Mouse (Mus musculus) midbrain, embryonic 16.5 days (tissue): Measurements from ENCODE around the gene Catsper4. TPM values are rescaled to one million over a fixed set of nuclear protein-coding genes. Genes with fewer than 3 reads are reported as not detected.

ENCODE experiments used
- ATAC-seq: fragments of 200-750 bp; cut with Nextera tagmentation; 2 replicates; pipeline ENCODE4 v1.8.0; 2017; ENCODE audit warnings: moderate TSS enrichment
- H3K27ac ChIP-seq: fragments of 300-500 bp; sonication (generic); 2 replicates; pipeline ENCODE4 v1.5.1; 2014; ENCODE audit warnings: mild to moderate bottlenecking, low read length, mixed read lengths
- H3K27me3 ChIP-seq: fragments of 300-500 bp; sonication (generic); 2 replicates; pipeline ENCODE4 v1.6.1; 2014; ENCODE audit warnings: low read depth, low read length, mixed read lengths; ENCODE audit not compliant: control insufficient read depth, insufficient read depth
- H3K36me3 ChIP-seq: fragments of 300-500 bp; sonication (generic); 2 replicates; pipeline ENCODE4 v1.6.1; 2014; ENCODE audit warnings: mild to moderate bottlenecking, low read length, moderate library complexity, mixed read lengths; ENCODE audit not compliant: control insufficient read depth, insufficient read depth
- H3K4me1 ChIP-seq: fragments of 300-500 bp; sonication (generic); 2 replicates; pipeline ENCODE4 v1.6.1; 2014; ENCODE audit warnings: mild to moderate bottlenecking, low read length, mixed read lengths; ENCODE audit not compliant: control insufficient read depth, insufficient read depth
- H3K4me2 ChIP-seq: fragments of 300-500 bp; sonication (generic); 2 replicates; pipeline ENCODE4 v1.6.1; 2014; ENCODE audit warnings: mild to moderate bottlenecking, low read length, mixed read lengths
- H3K4me3 ChIP-seq: fragments of 300-500 bp; sonication (generic); 2 replicates; pipeline ENCODE4 v1.5.1; 2014; ENCODE audit warnings: low read depth, mild to moderate bottlenecking, low read length, moderate library complexity, mixed read lengths
- H3K9ac ChIP-seq: fragments of 300-500 bp; sonication (generic); 2 replicates; pipeline ENCODE4 v1.6.1; 2014; ENCODE audit warnings: low read depth, low read length, mixed read lengths
- H3K9me3 ChIP-seq: fragments of 300-500 bp; sonication (generic); replicated peaks from 2 replicates; pipeline ENCODE4 v1.6.1; 2014; ENCODE audit warnings: mild to moderate bottlenecking, low read length, mixed read lengths; ENCODE audit not compliant: control insufficient read depth, poor library complexity, severe bottlenecking
- WGBS: fragments of 180-500 bp; shearing (Covaris S2); extraction: QIAGEN DNeasy Blood & Tissue Kit; methylation state at CpG from one replicate; pipeline ENCODE4 v1.1.7; 2014; 5-methylcytosine and 5-hydroxymethylcytosine counted together
- polyA plus RNA-seq: library from polyadenylated mRNA; unstranded; fragments of >200 nt; fragmentation: Nextera tagmentation; extraction: Ambion mirVana; gene quantifications from 2 replicates; pipeline ENCODE4 v1.2.1, GENCODE M21; 2015

Gene Catsper4
- polyA plus RNA-seq, 1 experiment from 2014 or later, result not detected

DNA sequence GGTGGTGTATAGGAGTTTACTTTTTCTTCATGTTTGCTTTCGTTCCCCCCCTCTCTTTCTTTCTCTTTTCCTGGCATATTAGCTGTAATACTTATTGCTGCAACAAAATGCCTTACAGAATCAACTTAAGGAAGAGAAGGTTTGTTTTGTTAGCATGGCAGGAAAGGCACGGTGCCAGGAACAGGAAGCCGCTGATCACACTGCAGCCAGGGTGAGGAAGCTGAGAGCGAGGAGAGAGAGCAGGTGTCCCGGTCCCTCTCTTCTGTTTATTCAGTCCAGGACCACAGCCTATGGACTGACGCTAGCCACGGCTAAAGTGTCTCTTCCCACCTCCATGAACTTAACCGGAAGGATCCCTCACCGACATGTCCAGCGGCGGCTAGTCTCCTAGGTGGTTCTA is 31.2 kb upstream of the Catsper4 start:
- H3K27ac ChIP-seq, result no peak overlapping the region
- no peak for ATAC-seq
- 61% methylated on average over 11 of the region's 11 CpGs for WGBS
- H3K4me1 ChIP-seq, result peaks cover 5% of the 10 kb centered on the region; the same call in 1 of the 2 replicates
- H3K36me3 ChIP-seq, result no peaks in the 10 kb centered on the region
- peaks cover 24% of the 10 kb centered on the region for H3K27me3 ChIP-seq
- H3K9me3 ChIP-seq, result no peaks in the 10 kb centered on the region
- H3K9ac ChIP-seq, result no peak overlapping the region
- no peak overlapping the region for H3K4me3 ChIP-seq
- H3K4me2 ChIP-seq, result no peak overlapping the region

DNA sequence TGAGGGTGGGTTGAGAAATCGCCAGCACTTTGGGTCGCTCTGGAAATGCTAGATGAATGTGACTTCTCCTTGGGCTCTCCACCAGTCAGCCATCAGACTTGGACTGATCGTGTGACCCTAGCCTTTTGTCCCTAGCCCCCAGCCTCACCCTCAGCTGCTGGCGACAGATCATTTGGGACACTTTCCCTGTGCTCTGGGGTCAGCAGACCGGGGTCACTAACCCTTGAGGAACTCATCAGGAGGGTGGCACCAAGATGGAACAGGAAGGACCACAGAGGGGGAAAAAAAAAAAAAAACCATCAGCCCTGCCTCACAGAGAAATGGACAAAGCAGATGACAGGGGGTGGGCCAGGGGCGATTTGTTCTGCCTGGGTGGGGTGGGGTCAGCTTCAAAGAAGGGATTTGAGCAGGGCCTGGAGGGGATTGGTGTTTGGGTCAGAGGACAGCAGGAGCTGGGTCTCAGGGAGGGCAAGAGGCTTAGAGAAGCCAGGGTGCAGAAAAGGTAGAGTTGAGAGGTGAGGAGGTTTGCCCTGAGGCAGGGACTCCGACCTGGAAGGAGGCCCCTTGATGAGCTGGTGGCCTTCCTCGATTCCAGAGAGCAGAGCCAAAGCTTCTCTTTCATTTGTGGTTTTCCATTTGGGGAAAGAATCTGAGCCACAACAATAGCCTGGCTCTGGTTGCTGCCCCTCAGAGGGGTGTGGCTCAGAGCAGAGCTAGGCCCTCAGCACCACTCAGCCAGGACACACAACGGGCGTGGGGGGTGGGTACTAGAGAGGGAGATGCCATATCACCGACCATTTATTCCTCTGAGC is 30.2 kb upstream of the Catsper4 start:
- WGBS, result 11% methylated on average over 11 of the region's 11 CpGs
- H3K9me3 ChIP-seq, result no peaks in the 10 kb centered on the region
- H3K4me2 ChIP-seq, result no peak overlapping the region
- peaks cover 33% of the 10 kb centered on the region for H3K27me3 ChIP-seq
- ATAC-seq, result no peak
- H3K4me1 ChIP-seq, result peaks cover 5% of the 10 kb centered on the region; the same call in 1 of the 2 replicates
- H3K9ac ChIP-seq, result no peak overlapping the region
- no peaks in the 10 kb centered on the region for H3K36me3 ChIP-seq
- no peak overlapping the region for H3K4me3 ChIP-seq
- H3K27ac ChIP-seq, result no peak overlapping the region

DNA sequence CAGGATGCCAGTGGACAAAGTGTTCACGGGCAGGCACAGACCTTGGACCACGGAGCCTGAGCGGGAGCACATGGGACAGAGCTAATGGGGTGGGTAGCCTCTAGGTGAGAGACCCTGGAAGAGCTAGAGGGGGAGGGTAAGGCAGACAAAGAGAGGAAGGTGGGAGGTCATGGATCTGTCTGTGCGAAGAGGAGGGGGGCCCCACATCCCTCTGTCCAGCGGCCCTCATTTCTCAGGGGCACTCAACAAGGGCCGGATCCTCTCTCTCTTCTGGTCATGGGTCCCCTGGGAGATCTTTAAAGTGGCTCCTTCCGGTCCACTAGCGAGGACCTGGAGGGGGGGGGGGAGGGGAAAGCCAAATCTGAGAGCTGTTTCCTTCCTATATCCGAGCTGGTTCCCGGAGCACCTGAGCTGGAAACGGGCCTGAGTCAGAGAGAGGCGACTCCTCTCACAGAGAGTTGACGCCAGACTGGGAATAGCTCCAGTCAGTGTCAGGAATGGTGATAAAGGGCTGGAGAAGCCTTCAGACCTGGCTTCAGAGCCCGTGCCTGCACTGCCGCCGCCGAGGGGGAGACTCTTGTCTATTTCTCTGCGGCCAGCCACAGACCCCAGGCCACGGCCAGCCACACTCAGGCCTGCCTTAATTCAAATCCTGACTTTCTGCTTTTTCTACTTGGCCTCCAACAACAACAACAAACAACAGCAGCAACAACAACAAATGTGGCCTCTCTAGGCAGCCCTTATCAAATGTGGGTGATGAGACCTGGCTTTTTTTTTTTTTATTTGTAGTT is 29.4 kb upstream of the Catsper4 start:
- Histone ChIP-seq H3K4me1 (peaks cover 8% of the 10 kb centered on the region; the same call in 1 of the 2 replicates), H3K9ac (no peak overlapping the region), H3K4me3 (no peak overlapping the region), H3K27me3 (peaks cover 35% of the 10 kb centered on the region), H3K9me3 (no peaks in the 10 kb centered on the region), H3K4me2 (no peak overlapping the region), H3K27ac (no peak overlapping the region; the same call in 1 of the 2 replicates), H3K36me3 (no peaks in the 10 kb centered on the region)
- WGBS, result 10% methylated on average over 19 of the region's 19 CpGs
- no peak for ATAC-seq

DNA sequence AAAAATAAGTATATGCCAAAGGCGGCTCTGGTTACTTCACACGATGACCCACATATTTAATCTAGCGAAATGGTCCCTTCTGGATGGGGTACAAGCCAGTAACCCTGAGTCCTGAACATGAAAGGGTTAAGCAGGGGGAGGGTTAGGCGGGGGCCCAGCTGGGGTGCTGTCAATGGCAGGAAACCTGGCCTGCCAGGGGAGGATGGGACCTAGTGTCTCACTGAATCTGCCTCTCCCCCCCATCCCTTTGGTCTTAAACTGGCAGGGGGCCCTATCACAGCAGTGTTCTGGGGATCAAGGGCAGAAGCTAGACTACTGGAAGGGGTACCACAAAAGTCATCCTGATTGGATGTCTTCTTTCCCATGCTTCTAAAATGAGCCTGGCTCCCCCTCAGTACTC is 28.7 kb upstream of the Catsper4 start:
- Histone ChIP-seq H3K4me3 (no peak overlapping the region), H3K4me1 (peaks cover 12% of the 10 kb centered on the region; the same call in 1 of the 2 replicates), H3K9me3 (no peaks in the 10 kb centered on the region), H3K27me3 (peaks cover 35% of the 10 kb centered on the region), H3K36me3 (no peaks in the 10 kb centered on the region), H3K27ac (no peak overlapping the region; the same call in 1 of the 2 replicates), H3K4me2 (no peak overlapping the region), H3K9ac (no peak overlapping the region)
- ATAC-seq, result no peak
- WGBS, result 28% methylated on average over 4 of the region's 4 CpGs

DNA sequence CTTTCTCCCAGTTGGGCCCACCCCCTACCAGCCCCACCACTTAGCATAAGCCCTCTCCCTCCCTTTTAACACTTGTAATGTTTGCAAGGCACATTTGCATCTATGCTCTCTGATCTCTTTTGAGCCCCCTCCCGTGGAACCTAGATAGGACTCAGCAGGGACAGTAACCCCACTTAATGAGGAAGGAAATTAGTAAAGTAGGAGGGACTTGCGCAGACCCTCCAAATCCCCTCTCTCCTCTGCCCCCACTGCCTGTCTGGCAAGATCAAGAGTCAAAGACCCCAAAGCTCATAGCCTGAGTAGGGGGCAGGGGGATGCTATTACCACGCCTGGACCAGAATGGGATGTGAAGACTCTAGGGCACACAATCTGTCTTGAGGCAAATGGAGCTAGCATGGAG is 27.7 kb upstream of the Catsper4 start:
- Histone ChIP-seq H3K9ac (no peak overlapping the region), H3K4me2 (no peak overlapping the region), H3K4me1 (peaks cover 14% of the 10 kb centered on the region; the same call in 1 of the 2 replicates), H3K36me3 (no peaks in the 10 kb centered on the region), H3K4me3 (no peak overlapping the region), H3K27ac (no peak overlapping the region), H3K9me3 (no peaks in the 10 kb centered on the region), H3K27me3 (peaks cover 37% of the 10 kb centered on the region)
- WGBS, result 13% methylated on average over 3 of the region's 3 CpGs
- no peak for ATAC-seq

DNA sequence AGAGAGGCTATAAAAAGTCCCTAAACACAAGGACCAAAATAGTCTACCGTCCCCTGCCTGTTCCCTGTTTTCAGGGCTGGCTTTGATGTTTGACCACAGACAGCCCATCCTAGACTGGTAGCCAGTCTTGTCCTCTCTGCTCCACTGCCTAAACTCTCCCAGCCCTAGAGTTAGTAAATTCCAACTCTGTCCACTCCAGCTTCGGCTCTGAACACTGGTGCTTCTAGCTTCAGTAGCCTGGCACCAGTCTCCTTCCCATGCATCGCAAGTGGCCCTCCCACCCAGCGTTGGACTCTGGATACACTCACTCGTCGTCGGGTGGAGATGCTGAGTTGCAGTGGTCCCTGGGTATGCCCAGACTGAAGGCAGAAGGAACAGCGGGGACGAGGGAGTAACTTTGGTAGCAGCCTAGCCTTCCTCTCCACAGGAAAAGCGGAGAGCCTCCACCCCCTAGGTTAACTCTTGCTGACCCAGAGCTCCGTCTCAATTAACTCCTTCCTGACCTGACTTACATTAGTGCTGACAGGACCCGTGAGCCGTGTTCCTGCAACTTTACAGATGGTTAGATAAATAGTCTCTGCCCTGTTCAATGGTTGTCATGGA is 26.6 kb upstream of the Catsper4 start, which contains the start of gene Grrp1:
Gene Grrp1, minus strand, starts transcription at position 385 of the 603 bp plus-strand sequence.
- no peak within 1 kb of the TSS for H3K9ac ChIP-seq
- peaks cover 18% of the 10 kb centered on the region; the same call in 1 of the 2 replicates for H3K4me1 ChIP-seq

DNA sequence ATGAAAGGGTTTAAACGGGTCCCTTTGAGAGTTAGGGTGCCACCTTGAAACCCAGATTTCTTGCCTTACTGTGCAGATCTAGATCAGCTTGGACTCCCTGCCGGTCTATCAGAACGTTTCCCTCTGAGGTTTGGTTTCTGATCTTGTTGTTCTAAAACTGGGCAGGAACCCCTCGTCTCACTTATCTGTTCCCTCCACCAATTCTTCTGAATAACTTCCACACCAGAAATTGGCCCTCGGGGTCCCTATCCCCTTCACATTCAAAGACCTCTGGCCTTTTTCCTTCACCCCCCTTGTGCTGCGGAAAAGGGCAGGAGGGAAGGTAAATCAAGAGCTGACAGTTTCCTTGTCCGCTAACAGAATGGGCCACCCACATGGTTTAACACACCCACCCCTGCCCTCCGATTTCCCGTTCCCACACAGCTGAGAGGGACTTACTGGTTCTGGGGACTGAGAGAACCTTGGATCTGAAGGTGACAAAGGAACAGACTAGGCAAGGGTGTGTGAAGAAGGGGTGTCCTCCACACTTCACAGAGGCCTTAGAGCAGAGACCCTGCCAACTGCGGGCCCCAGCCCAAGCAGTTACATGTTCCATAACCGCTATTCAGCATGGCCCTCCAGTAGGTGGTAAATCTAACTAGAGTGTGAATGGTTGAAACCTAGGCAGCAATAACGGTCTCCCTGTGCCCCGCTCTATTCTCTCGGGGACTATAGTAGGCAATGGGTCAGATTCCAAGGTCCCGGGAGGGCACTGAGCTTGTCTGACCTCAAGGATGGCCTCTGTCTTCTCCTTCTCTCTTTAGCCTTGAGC is 25.9 kb upstream of the Catsper4 start:
- Histone ChIP-seq H3K27ac (0 out of 2 replicates have a peak overlapping the region, but pooled peaks have one; percentile 20), H3K4me2 (peak overlapping the region; percentile 77), H3K4me1 (peaks cover 18% of the 10 kb centered on the region; the same call in 1 of the 2 replicates)

More for the DNA sequence above, 26.6 kb upstream of the Catsper4 start, which contains the start of gene Grrp1:
- ATAC-seq, result no peak
- under 1% methylated on average over 13 of the region's 13 CpGs for WGBS
- H3K9me3 ChIP-seq, result no peaks in the 10 kb centered on the region
- no peaks in the 10 kb centered on the region for H3K36me3 ChIP-seq
- no peak within 1 kb of the TSS for H3K27ac ChIP-seq
- peak within 1 kb of the TSS; percentile 20; the same call in 1 of the 2 replicates for H3K4me2 ChIP-seq
- H3K4me3 ChIP-seq, result peak within 1 kb of the TSS; percentile 18; the same call in 1 of the 2 replicates
- H3K27me3 ChIP-seq, result peaks cover 40% of the 10 kb centered on the region

More for the DNA sequence above, 25.9 kb upstream of the Catsper4 start:
- Histone ChIP-seq H3K4me3 (peak overlapping the region; percentile 59; the same call in 1 of the 2 replicates), H3K27me3 (peaks cover 47% of the 10 kb centered on the region), H3K36me3 (no peaks in the 10 kb centered on the region), H3K9ac (no peak overlapping the region), H3K9me3 (no peaks in the 10 kb centered on the region)
- ATAC-seq, result no peak
- 10% methylated on average over 15 of the region's 15 CpGs for WGBS
